ENCODE assay signal across 10 mouse cellular contexts in genomic region chr6:56362650-56363049, GRCm38 (mm10).
DNase-seq lines count a peak whose midpoint lies in the region; ATAC-seq and TF ChIP-seq lines count a peak whose summit lies in the region.
"Had no signal": no experiment of that assay in that cellular context is flagged by ENCODE, and none has a peak within 500 bp of the region (broad histone marks: within the 10 kb centered on the region; RNA-seq: fewer than 3 reads in every experiment).

No protein-coding gene starts in this region.

- peaks cover 18% of the 10 kb centered on the region for H3K27me3 ChIP-seq in kidney, embryonic 15.5 days
- peaks cover 2% of the 10 kb centered on the region; the same call in 1 of the 2 replicates for H3K27me3 ChIP-seq in kidney, adult 2 months (replicated peaks; ENCODE audit: control insufficient read depth, insufficient read depth, low read length)
- peaks cover 36% of the 10 kb centered on the region for H3K27me3 ChIP-seq in forebrain, embryonic 10.5 days (ENCODE audit: poor library complexity, severe bottlenecking)
- no peaks in the 10 kb centered on the region for H3K27me3 ChIP-seq in hindbrain, embryonic 12.5 days
- no peaks in the 10 kb centered on the region for H3K27me3 ChIP-seq in midbrain, postnatal 0 days (ENCODE audit: insufficient read depth, low read length)

- no peaks in the 10 kb centered on the region for H3K9me3 ChIP-seq in kidney, embryonic 15.5 days (replicated peaks)
- no peaks in the 10 kb centered on the region for H3K9me3 ChIP-seq in forebrain, embryonic 10.5 days
- no peaks in the 10 kb centered on the region for H3K9me3 ChIP-seq in hindbrain, embryonic 12.5 days (replicated peaks)
- H3K9me3 ChIP-seq in midbrain, postnatal 0 days (ENCODE audit: low read length): no peaks in the 10 kb centered on the region
- H3K9me3 ChIP-seq: G1E had no signal

- no peak overlapping the region for H3K9ac ChIP-seq in kidney, embryonic 15.5 days
- peak overlapping the region; percentile 57 for H3K9ac ChIP-seq in hindbrain, embryonic 12.5 days
- H3K9ac ChIP-seq in midbrain, postnatal 0 days (replicated peaks; ENCODE audit: low read length, poor library complexity, severe bottlenecking): no peak overlapping the region

- H3K4me1 ChIP-seq in kidney, embryonic 15.5 days: peaks cover 12% of the 10 kb centered on the region
- H3K4me1 ChIP-seq in kidney, adult 2 months (ENCODE audit: control insufficient read depth, insufficient read depth, low read length): no peaks in the 10 kb centered on the region
- peaks cover 20% of the 10 kb centered on the region for H3K4me1 ChIP-seq in forebrain, embryonic 10.5 days
- H3K4me1 ChIP-seq in hindbrain, embryonic 12.5 days: peaks cover 12% of the 10 kb centered on the region
- H3K4me1 ChIP-seq in midbrain, postnatal 0 days (ENCODE audit: insufficient read depth, low read length): peaks cover 3% of the 10 kb centered on the region; the same call in 1 of the 2 replicates

- TF ChIP-seq POLR2A in kidney, adult 2 months (IDR thresholded peaks at IDR 0.05; ENCODE audit: low read depth, low read length): no peak

- no peak for ATAC-seq in kidney, embryonic 15.5 days (replicated peaks; ENCODE audit: low FRiP score)
- peak; percentile 78 for ATAC-seq in hindbrain, embryonic 12.5 days (ENCODE audit: low FRiP score)
- 0 out of 2 replicates have a peak, but pooled peaks have one; percentile 42 for ATAC-seq in midbrain, postnatal 0 days (ENCODE audit: low FRiP score)

- no peak for TF ChIP-seq CTCF in kidney, adult 2 months (conservative IDR thresholded peaks at IDR 0.05; ENCODE audit: insufficient read depth, insufficient read length, low read depth, low read length)
- no peak for TF ChIP-seq CTCF in midbrain, postnatal 0 days (IDR thresholded peaks at IDR 0.05)

- H3K27ac ChIP-seq in kidney, embryonic 15.5 days: no peak overlapping the region
- H3K27ac ChIP-seq in kidney, adult 2 months (ENCODE audit: insufficient read depth, low read depth, low read length): no peak overlapping the region
- H3K27ac ChIP-seq in forebrain, embryonic 10.5 days: no peak overlapping the region
- H3K27ac ChIP-seq in hindbrain, embryonic 12.5 days: peak overlapping the region; percentile 53
- H3K27ac ChIP-seq in midbrain, postnatal 0 days (ENCODE audit: low read depth, low read length): no peak overlapping the region

- H3K4me3 ChIP-seq in kidney, embryonic 15.5 days (replicated peaks): peak overlapping the region; percentile 46; the same call in 1 of the 2 replicates
- H3K4me3 ChIP-seq in kidney, adult 2 months (ENCODE audit: insufficient read depth, low read depth, low read length): no peak overlapping the region
- H3K4me3 ChIP-seq in forebrain, embryonic 10.5 days: peak overlapping the region; percentile 60
- H3K4me3 ChIP-seq in hindbrain, embryonic 12.5 days: peak overlapping the region; percentile 51
- H3K4me3 ChIP-seq in midbrain, postnatal 0 days (ENCODE audit: low read depth, low read length): peak overlapping the region; percentile 58

- no peak for DNase-seq in kidney, adult 2 months
- no peak for DNase-seq in forebrain, embryonic 10.5 days (ENCODE audit: extremely low spot score, low spot score)
- peak; percentile 49 for DNase-seq in midbrain, postnatal 0 days (ENCODE audit: low spot score)
- no peak for DNase-seq in natural killer cell, adult 2 months (ENCODE audit: low spot score in 2 of 2)
- DNase-seq in urinary bladder, postnatal 4 days (ENCODE audit: low spot score in 2 of 2): no peak
- no peak for DNase-seq in adrenal gland, adult 2 months
- DNase-seq: kidney, adult 11 months had no signal

- peak overlapping the region; percentile 86 for H3K4me2 ChIP-seq in kidney, embryonic 15.5 days
- peak overlapping the region; percentile 90 for H3K4me2 ChIP-seq in hindbrain, embryonic 12.5 days (replicated peaks)
- H3K4me2 ChIP-seq in midbrain, postnatal 0 days (ENCODE audit: low read depth, low read length, poor library complexity, severe bottlenecking): peak overlapping the region; percentile 93

- 10% methylated on average over 5 of the region's 5 CpGs for WGBS in kidney, embryonic 15.5 days
- WGBS in kidney, adult 2 months: 3% methylated on average over 5 of the region's 5 CpGs
- WGBS in forebrain, embryonic 10.5 days: 8% methylated on average over 5 of the region's 5 CpGs
- WGBS in hindbrain, embryonic 12.5 days: 4% methylated on average over 5 of the region's 5 CpGs
- 4% methylated on average over 5 of the region's 5 CpGs for WGBS in midbrain, postnatal 0 days

- no peaks in the 10 kb centered on the region for H3K36me3 ChIP-seq in kidney, embryonic 15.5 days
- no peaks in the 10 kb centered on the region for H3K36me3 ChIP-seq in kidney, adult 2 months (ENCODE audit: control insufficient read depth, insufficient read depth, low read length)
- H3K36me3 ChIP-seq in forebrain, embryonic 10.5 days (replicated peaks): no peaks in the 10 kb centered on the region
- H3K36me3 ChIP-seq in hindbrain, embryonic 12.5 days: no peaks in the 10 kb centered on the region
- H3K36me3 ChIP-seq in midbrain, postnatal 0 days (ENCODE audit: insufficient read depth, low read length): no peaks in the 10 kb centered on the region
- H3K36me3 ChIP-seq: G1E had no signal
